Mouse (Mus musculus): ENCODE data around the gene Ttc8. TPM values are rescaled to one million over a fixed set of nuclear protein-coding genes. Genes with fewer than 3 reads are reported as not detected.

Ttc8 gene
- total RNA-seq, 1 experiment from 2014 or later, result 2.0 TPM

DNA sequence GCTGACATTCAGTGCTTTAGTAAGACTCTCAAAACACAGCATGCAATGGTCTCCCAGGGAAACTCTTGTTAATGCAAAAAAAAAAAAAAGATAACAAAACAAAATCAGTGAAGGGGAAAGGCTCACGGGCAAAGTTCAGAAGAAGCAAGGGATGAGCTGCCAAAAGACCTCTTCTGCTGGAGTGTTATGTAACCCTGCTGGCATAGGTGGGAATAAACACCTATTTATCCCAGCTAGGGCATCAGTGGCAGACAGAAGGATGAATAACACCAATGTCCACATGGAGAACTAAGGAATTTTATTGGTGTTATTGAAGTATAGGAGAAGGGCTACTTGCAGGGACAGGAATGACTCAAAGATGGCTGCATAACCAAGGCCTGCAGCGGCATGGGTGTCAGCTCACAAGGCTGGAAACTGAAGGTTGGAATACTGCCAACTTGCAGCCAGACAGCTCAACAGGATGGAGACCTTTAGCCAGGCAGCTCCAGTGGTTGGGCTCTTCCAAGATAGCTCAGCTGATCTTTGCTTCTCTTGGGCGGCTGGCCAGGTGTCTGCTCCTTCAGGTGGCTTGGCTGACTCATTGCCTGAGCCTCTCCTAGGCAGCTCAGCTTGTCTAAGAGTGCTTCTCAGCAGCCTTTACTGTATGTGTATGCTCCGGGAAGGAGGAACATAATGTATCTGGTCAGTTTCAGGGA lies 45.2 kb downstream of the Ttc8 start:
- ATAC-seq (ENCODE audit: extremely low read depth, insufficient number of reproducible peaks, low FRiP score, poor library complexity, severe bottlenecking), result no peak

DNA sequence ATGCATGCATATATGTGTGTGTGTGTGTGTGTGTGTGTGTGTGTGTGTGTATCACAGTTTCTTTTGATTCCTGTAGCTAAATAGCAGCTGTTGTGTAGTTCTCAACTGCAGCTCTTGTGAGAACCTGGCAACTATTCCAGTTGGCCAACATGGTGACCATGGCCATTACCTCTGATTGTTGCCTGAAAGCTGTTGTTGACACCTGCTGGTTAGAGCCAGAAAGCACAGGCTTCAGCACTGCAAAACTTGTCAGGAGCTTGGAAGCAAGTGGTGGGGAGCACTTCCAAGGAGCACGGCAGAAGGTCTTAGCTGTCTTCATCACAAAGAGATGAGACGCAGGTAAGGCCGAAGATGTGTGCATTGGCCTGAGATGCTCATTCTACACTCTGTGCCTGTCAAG lies 51.9 kb downstream of the Ttc8 start:
- no peak for ATAC-seq (ENCODE audit: extremely low read depth, insufficient number of reproducible peaks, low FRiP score, poor library complexity, severe bottlenecking)

DNA sequence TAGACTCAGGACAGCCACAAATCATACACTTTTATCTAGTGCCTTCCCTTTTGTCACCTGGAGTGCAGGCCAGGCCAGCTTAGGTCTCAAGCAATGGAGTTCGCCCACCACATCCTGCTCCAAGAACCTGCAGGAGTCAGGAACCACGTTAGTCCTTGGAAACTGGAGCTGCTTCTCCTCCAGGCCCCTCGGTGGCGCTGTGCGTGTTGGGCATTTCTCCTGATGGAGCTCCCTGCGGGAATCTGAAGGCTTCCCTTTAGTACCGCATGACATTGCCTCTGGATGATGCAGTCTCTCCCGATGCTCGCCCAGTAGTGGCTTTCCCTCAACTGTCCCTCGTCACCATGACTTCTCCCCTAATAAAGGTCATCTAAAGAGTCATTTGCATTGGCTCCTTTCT lies 53.1 kb downstream of the Ttc8 start:
- no peak for ATAC-seq (ENCODE audit: extremely low read depth, insufficient number of reproducible peaks, low FRiP score, poor library complexity, severe bottlenecking)

DNA sequence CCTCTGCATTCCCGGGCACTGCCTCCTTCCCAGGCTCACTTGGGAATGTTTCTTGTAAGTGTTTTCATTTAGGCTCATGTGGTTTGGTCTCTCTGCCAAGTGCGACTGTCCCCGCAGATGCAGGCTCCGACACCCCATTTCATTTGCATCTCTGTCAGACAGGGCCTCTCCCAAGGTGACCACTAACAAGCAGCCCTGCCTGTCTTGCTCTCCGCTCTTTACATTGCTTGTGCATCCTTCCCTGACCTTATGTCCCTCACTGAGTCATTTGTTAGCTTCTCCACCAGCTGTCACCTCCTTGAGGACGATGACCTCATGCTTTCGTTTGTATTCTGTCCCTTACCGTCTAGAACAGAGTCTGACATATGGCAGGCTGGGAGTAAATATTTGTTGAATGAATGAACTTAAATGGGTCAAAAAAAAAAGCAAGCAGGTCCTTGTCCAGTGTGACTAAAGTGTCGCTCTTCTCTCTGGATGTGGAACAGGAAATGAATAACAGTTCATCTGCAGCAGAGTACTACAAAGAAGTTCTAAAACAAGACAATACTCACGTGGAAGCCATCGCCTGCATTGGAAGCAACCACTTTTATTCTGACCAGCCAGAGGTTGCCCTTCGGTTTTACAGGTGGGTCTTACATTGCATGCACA lies 53.9 kb downstream of the Ttc8 start:
- ATAC-seq (ENCODE audit: extremely low read depth, insufficient number of reproducible peaks, low FRiP score, poor library complexity, severe bottlenecking), result no peak

DNA sequence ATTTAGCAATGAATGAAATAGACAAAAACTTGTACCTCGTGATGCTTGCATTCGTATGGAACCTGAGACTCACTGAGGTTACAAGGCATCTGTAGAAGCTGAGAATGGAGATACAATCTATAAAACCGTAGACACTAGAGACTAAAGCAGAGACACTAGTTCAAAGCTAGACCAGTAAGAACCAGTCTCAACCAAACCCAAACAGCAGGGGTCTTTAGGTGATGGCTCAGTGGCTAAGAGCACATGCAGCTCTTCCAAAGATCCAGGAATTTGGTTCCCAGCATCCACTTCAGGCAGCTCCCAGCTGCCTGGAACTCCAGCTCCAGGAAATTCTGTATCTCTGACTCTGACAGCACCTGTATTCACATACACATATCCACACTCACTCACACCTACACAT lies 60.7 kb downstream of the Ttc8 start:
- ATAC-seq (ENCODE audit: extremely low read depth, insufficient number of reproducible peaks, low FRiP score, poor library complexity, severe bottlenecking), result no peak

DNA sequence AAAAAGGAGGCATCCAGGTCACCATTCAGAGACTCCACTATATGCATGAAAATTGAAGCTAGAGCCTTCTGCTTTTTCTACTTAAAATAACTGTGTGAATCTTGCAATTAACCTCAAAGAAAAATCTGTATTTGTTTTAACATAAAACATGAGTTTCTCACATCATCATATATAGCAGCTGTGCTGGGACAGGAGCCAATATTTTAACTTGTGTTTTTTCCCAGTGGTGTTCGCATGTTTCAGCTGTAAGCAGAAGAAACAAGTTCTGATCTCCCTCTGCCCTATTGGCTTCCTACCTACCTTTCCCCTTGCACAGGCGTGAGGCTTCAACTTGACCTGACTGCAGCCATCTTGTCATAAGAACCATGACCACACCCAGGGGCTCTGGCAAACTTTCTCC lies 64.4 kb downstream of the Ttc8 start:
- ATAC-seq (ENCODE audit: extremely low read depth, insufficient number of reproducible peaks, low FRiP score, poor library complexity, severe bottlenecking), result no peak

DNA sequence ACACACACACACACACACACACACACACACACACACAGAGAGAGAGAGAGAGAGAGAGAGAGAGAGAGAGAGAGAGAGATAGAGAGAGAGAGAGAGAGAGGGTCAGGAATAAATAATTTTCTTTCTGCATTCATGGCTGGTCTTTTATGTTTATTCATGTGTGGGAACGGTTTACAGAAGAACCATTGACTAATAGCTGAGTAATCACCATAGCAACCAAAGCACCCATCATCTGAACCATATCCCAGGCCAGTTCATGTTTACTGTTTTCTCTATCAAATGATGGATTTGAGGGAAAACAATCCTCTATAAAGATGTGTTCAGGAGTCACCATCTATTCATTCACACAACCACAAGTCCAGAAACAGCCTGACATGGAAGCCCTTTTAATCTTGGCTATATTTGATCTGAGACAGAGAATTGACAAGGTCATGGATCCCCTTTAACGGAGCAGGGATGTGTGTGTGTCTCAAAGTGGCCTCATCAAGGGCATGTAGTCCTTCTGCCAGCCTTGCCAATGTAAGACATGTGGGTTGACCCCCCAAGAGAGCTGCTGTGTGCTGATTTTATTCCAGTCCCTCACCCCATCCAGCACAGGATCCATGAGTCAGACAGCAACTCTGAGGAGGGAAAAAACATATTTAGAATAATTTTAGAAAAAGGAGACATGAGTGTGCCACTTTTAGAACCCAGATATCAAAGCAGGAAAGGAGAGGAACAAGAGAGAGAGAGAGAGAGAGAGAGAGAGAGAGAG lies 70.9 kb downstream of the Ttc8 start:
- ATAC-seq (ENCODE audit: extremely low read depth, insufficient number of reproducible peaks, low FRiP score, poor library complexity, severe bottlenecking), result no peak

DNA sequence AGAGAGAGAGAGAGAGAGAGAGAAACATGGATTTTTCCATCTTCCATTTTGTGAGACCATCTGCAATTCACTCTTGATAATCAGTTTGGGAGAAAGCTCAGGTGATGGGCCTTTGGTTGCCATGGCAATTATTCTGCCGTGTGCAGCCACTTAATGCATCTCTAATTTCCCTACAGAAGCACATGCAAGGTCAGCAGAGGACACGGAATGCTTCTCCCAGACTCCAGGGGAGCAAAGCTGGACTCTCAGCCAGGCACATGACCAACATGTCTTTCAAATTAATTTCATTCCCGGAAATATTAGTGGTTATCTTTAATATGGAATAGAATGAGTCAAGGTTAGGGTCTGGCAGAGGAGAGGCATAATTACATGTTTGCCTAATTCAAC lies 71.4 kb downstream of the Ttc8 start:
- ATAC-seq (ENCODE audit: extremely low read depth, insufficient number of reproducible peaks, low FRiP score, poor library complexity, severe bottlenecking), result no peak

DNA sequence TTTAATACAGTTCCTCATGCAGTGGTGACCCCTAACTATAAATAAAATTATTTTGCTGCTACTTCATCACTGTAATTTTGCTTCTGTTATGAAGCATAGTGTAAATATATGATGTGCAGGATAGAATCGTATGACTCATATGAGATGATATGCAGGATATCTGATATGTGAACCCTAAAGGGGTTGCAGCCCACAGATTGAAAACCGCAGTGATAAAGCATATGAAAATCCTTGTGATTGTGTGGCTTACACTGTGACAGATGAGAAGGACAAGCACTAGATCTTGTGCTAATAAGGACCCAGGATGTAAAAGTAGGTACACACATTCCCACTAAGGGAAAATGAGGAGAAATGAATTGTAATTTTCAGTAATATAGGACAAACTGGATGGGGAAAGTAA lies 73.4 kb downstream of the Ttc8 start:
- ATAC-seq (ENCODE audit: extremely low read depth, insufficient number of reproducible peaks, low FRiP score, poor library complexity, severe bottlenecking), result no peak

DNA sequence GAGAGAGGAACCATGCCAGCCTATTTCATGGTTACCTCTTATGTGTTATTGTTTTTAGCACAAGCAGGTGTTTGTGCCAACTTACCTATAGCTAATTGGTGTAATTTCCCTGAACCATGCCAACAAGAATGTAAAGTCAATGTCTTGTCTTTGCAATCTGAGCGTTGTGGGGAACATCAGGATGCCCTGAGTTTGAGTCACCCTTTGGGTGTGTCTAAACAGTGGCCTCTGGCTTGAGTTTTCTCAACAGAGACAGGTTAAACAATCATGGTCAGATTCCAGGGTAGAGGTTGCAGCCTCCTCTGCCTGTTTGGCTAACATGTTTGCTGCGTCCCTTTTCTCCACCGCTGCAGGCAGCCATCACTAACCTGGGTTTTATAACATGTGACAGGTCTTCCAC lies 74.0 kb downstream of the Ttc8 start:
- ATAC-seq (ENCODE audit: extremely low read depth, insufficient number of reproducible peaks, low FRiP score, poor library complexity, severe bottlenecking), result no peak

DNA sequence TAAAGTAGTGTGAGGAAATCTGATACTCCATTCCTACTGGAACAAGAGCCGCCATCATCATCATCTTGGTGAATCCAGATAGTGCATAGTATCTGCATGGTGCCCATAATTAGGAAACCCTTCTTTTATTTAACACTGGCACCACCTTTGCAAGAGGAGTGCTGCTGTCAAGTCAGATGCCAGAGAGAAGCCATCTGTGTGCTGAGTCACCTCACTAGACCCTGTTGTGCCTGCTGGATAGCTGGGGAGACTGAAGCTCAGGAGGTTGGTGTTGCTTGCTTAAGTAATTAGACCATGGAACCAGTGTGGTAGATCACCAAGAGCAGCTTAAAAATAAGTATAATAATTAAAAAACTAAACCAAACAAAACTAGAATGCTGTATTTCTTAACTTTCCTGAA lies 75.5 kb downstream of the Ttc8 start:
- no peak for ATAC-seq (ENCODE audit: extremely low read depth, insufficient number of reproducible peaks, low FRiP score, poor library complexity, severe bottlenecking)

DNA sequence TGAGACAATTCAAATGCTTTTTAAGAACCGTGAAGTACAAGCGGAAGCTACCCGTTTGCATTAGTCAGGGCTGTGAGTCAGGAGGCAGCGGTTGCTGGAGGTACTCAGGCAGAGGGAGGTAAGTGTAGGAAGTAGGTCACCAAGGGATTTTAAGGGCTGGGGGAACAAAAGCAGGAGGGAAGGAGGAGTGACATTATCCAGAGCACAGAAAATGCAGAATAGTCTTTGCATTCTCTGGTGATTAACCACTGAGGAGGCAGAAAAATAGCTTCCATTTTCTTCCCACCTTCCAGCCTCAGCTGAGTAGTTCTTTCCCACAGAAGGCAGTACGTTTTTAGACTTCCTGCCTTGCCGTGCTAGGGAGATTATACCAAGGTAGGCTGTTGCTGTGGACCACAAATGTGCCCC lies 76.2 kb downstream of the Ttc8 start:
- ATAC-seq (ENCODE audit: extremely low read depth, insufficient number of reproducible peaks, low FRiP score, poor library complexity, severe bottlenecking), result no peak

DNA sequence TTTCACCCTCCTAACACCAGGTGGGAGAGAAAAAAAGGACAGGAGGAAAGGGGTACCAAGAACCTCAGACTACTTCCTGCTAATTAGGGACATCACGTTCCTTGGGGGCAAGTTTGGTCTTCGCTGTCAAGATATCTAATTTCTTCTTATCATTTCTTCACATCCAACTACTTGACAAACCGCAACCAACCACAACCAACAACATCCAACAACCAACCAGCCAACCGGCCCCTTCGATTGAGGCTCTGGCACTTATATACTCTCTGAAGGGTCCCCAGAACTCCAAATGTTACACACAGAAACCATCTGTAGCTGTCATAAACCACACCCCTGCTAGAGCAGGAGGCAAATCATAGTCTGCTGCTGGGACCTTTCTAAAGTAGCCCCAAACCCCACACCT lies 76.7 kb downstream of the Ttc8 start:
- ATAC-seq (ENCODE audit: extremely low read depth, insufficient number of reproducible peaks, low FRiP score, poor library complexity, severe bottlenecking), result no peak

DNA sequence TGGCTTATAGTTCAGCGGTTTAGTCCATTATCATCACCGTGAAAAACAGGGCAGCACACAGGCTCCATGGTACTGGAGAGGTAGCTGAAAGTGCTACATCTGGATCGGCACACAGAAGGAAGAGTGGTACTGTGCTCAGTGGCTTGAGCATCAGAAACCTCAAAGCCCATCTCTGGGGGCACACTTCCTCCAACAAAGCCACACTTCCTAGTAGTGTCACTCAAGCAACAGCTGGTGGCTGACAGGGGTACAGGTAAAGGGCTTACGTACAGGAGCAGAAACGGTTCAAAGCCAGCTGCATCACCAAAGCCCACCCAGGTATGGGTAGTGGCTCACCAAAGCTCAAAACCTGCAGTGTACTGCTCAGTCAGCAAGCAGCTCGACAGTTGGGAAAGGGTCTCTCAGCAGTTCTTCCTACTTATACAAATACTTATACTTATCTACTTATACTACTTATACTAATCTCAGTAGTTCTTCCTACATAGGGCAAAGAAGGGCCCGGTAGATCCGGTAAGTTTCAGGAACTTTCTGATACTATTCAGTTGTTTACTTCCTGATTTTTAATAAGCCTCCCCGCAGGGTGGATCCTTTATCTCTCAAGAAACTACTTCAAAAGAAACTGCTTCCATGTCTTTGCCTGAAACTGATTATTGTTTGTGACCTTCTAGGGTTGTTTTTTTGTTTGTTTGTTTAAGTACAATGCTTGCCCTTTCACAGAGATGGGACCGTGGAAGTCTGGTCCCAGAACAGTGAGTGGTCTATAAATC lies 78.5 kb downstream of the Ttc8 start:
- ATAC-seq (ENCODE audit: extremely low read depth, insufficient number of reproducible peaks, low FRiP score, poor library complexity, severe bottlenecking), result no peak

DNA sequence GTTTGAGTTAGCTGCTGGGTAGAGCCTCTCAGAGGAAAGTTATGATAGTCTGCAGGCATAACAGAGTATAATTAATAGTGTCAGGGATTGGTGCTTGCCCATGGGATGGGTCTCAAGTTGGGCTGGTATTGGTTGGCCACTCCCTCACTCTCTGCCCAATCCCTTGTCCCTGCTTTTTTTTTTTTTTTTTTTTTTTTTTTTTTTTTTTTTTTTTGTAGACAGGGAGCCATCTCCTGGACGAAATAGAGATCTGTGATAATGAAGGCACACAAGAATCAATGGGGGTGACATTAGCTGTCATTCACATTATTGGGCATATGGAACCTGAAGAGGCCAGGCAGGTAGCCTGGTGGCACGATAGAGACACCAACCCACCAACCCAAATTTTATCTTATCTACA lies 79.9 kb downstream of the Ttc8 start:
- no peak for ATAC-seq (ENCODE audit: extremely low read depth, insufficient number of reproducible peaks, low FRiP score, poor library complexity, severe bottlenecking)

DNA sequence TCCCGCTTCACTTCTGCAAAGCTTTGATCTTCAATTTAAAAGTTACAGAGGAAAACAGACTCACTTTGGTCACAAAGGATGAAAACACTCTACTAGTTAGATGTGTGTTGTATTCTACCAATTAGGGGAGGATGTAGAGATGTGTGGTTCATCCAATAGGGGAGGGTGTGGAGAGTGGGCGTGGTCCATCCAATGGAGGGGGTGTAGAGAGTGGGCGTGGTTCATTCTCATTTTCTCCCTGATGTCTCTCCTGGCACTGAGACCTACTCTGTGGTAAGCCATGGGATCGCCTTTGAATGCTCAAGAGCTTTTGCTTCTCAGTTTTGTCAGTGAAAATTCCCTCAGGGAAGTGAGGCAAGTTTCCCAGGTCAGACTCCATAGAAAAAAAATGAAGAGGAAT lies 82.7 kb downstream of the Ttc8 start:
- ATAC-seq (ENCODE audit: extremely low read depth, insufficient number of reproducible peaks, low FRiP score, poor library complexity, severe bottlenecking), result no peak

DNA sequence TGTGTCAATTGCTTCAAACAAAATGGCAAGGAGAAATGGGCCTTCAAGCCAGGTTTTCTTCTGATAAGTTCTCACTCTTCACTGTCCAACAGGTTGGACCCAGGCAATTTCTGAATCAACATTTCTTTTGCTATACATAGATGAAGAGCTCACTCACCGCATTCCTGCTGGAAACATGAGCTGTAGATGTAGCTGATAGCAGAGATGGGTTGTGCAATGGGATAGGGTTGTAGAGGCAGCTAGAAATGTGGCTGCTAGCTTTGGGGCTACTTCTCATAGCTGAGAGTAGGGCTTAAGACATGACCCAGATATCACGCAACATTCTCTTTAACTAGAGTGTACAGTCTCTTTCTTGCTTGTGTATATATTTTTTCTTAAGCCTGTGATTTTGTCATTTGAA lies 84.4 kb downstream of the Ttc8 start:
- no peak for ATAC-seq (ENCODE audit: extremely low read depth, insufficient number of reproducible peaks, low FRiP score, poor library complexity, severe bottlenecking)

DNA sequence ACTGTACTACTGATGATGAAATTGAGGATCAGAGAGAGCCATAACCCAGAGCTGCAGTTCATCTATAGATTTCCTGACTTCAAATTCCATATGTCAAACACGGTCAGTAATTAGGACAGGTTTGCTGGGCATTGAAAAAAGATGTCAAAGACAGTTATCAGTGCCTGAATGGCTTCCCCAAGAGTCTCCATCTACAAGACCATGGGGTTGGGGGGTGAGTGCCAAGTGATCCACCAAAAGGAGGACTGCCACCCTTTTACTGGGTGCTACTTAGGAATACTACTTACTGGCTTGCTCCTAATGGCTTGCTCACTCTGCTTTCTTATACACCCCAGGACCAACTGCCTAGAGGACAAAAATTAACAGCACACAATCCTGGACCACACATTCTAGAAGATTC lies 88.4 kb downstream of the Ttc8 start:
- ATAC-seq (ENCODE audit: extremely low read depth, insufficient number of reproducible peaks, low FRiP score, poor library complexity, severe bottlenecking), result no peak

DNA sequence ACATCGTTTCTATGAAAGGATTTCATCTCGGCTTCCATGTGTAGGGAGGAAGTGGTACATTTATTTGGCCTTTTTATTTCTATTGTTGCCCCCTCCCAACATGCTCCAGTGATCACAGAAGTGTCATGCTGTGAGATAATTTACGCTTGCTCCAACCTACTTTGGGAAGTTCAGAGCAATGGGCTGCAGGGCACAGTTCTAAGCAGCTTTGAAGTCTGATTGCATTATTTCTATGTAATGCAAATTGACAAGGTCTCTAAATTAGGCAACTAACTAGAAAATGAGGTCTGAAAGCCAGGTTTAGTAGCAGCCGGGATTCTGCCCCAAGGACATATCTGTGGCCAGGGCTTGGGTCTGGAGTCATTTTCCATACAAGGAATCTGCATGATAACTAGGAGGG lies 89.1 kb downstream of the Ttc8 start:
- ATAC-seq (ENCODE audit: extremely low read depth, insufficient number of reproducible peaks, low FRiP score, poor library complexity, severe bottlenecking), result no peak

DNA sequence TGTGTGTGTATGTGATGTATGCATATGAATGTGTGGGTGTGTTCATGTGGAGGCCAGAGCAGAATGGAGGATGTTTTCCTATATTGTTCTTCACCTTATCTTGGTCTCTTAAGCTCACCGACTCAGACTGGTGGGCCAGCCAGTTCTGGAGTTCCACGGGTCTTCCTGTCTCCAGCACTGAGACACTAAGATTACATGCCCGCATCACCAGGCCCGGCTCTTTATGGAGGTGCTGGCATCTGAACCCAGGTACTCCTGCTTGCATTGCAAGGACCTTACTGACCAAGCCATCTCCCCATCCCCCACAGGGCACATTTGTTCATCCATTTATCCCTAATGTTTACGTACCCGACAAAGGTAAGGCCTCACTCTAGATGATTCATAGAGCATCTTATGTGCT lies 89.7 kb downstream of the Ttc8 start:
- ATAC-seq (ENCODE audit: extremely low read depth, insufficient number of reproducible peaks, low FRiP score, poor library complexity, severe bottlenecking), result no peak
